Mouse (Mus musculus) thymus, adult 2 months (tissue): Measurements from ENCODE around the gene Igsf9b. TPM values are rescaled to one million over a fixed set of nuclear protein-coding genes. Genes with fewer than 3 reads are reported as not detected.

Experiments used
- DNase-seq: peaks from one replicate; pipeline ENCODE4 v3.0.0; 2021
- H3K27ac ChIP-seq: fragments of 200-500 bp; 2 replicates; pipeline ENCODE4 v1.5.1; 2012; ENCODE audit warnings: low read length, control low read depth; ENCODE audit not compliant: control insufficient read depth, insufficient read depth
- H3K27me3 ChIP-seq: fragments of 200-500 bp; 2 replicates; pipeline ENCODE4 v1.6.1; 2012; ENCODE audit warnings: mild to moderate bottlenecking, low read length, moderate library complexity, mixed read lengths; ENCODE audit not compliant: control insufficient read depth, insufficient read depth
- H3K36me3 ChIP-seq: fragments of 200-500 bp; 2 replicates; pipeline ENCODE4 v1.6.1; 2012; ENCODE audit warnings: mild to moderate bottlenecking, low read length, moderate library complexity; ENCODE audit not compliant: control insufficient read depth, insufficient read depth
- H3K4me1 ChIP-seq: fragments of 200-500 bp; replicated peaks from 2 replicates; pipeline ENCODE4 v1.6.1; 2012; ENCODE audit warnings: low read length; ENCODE audit not compliant: control insufficient read depth, insufficient read depth
- H3K4me3 ChIP-seq: fragments of 200-500 bp; 2 replicates; pipeline ENCODE4 v1.5.1; 2012; ENCODE audit warnings: mild to moderate bottlenecking, low read length, control low read depth, moderate library complexity; ENCODE audit not compliant: control insufficient read depth, insufficient read depth
- CTCF ChIP-seq: fragments of 200-500 bp; IDR thresholded peaks from 2 replicates; pipeline ENCODE4 v1.5.1; 2012; ENCODE audit warnings: mild to moderate bottlenecking, control low read depth, low read length, moderate library complexity, borderline replicate concordance; ENCODE audit not compliant: control insufficient read depth, poor library complexity, insufficient read depth; ENCODE audit errors: extremely low read depth
- POLR2A ChIP-seq: fragments of 200-500 bp; IDR thresholded peaks from 2 replicates; pipeline ENCODE4 v1.6.1; 2012; ENCODE audit warnings: mild to moderate bottlenecking, low read length, control low read depth, moderate library complexity; ENCODE audit not compliant: control insufficient read depth, poor library complexity, insufficient read depth; ENCODE audit errors: extremely low read depth
- WGBS: fragments of 180-500 bp; shearing (Covaris S2); methylation state at CpG from one replicate; pipeline ENCODE4 v1.1.7; 2018; 5-methylcytosine and 5-hydroxymethylcytosine counted together
- polyA plus RNA-seq: library from polyadenylated mRNA; depleted of rRNA; stranded (reverse); fragments of >200 nt; gene quantifications from 2 replicates; pipeline ENCODE4 v1.2.3, GENCODE M21; 2012; rRNA removed

Igsf9b gene
- 0.87 and 1.0 TPM in 2 replicates for polyA plus RNA-seq

- WGBS: 3% methylated on average over 40 of the region's 40 CpGs
These were observed at the start of gene Igsf9b for GRCm38 (mm10) chr9:27298411-27299285. Gene Igsf9b (plus strand): TSS chr9:27299204.

GRCm38 (mm10) chr9:27252034-27252714, 46.8 kb upstream of the Igsf9b start:
- no peak for TF ChIP-seq CTCF
- no peak for TF ChIP-seq POLR2A
- Histone ChIP-seq H3K27ac (no peak overlapping the region), H3K36me3 (no peaks in the 10 kb centered on the region), H3K27me3 (no peaks in the 10 kb centered on the region), H3K4me3 (no peak overlapping the region), H3K4me1 (no peaks in the 10 kb centered on the region)
- 78% methylated on average over 7 of the region's 7 CpGs for WGBS
- DNase-seq: no peak

More at GRCm38 (mm10) chr9:27298411-27299285, at the start of gene Igsf9b:
- H3K36me3 ChIP-seq: no peaks in the 10 kb centered on the region
- TF ChIP-seq POLR2A: no peak
- TF ChIP-seq CTCF: no peak
- DNase-seq: peak; percentile 10
- peak within 1 kb of the TSS; percentile 11; the same call in 1 of the 2 replicates for H3K4me3 ChIP-seq
- H3K27ac ChIP-seq: no peak within 1 kb of the TSS
- H3K27me3 ChIP-seq: peaks cover 4% of the 10 kb centered on the region; the same call in 1 of the 2 replicates
- H3K4me1 ChIP-seq: no peaks in the 10 kb centered on the region

DNA sequence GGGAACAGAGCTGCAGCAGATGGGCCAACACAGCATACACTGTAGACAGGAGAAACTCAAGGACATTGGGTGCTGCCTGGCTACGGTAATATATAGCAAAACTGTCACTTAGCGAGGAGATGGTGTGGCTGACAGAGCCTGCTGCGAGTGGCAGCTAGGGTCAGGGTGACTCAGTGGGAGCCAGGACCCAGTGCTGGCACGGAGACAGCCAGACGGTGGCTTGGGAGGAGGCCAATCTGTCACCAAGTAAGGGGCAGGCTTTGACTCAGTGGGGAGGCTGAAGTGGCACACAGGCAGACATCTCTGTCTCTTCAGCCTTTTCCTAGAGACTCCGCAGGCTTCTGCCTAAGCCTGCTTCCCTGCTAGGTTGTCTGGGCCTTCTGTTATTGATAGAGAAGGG, 42.5 kb upstream of the Igsf9b start:
- TF ChIP-seq CTCF: no peak
- TF ChIP-seq POLR2A: no peak
- Histone ChIP-seq H3K36me3 (no peaks in the 10 kb centered on the region), H3K4me1 (no peaks in the 10 kb centered on the region), H3K27me3 (no peaks in the 10 kb centered on the region), H3K27ac (no peak overlapping the region), H3K4me3 (no peak overlapping the region)
- 82% methylated on average over 6 of the region's 6 CpGs for WGBS
- no peak for DNase-seq

DNA sequence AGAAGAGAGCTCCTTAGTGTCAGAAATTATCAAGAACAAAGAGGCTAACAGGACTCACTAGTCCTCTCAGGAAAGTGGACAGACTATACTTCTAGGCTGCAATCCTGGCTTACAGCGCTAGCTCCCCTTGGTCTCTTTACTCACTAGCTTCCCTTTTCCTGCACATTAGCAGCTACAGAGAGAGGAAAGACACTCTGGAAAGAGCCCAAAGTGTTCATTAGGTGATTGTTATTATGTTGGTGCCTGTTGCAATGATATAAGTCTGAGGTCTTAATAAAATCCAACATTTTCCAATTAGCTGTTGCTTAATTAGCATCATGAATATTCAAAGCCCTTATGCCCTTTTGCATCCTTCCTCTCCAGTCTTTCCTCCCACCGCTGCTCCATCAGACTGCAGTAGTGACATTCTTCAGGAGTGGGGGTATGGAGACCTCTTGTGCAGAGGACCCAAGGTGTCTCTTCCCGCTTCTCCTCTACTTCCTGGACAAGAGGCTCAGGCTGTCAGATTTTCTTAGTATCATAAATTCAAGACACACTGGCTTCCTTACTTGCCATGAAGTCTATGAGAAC, 38.5 kb upstream of the Igsf9b start:
- Histone ChIP-seq H3K36me3 (no peaks in the 10 kb centered on the region), H3K27ac (no peak overlapping the region), H3K4me3 (no peak overlapping the region), H3K27me3 (no peaks in the 10 kb centered on the region), H3K4me1 (no peaks in the 10 kb centered on the region)
- TF ChIP-seq CTCF (no peak), POLR2A (no peak)
- no peak for DNase-seq
- 80% methylated on average over 3 of the region's 3 CpGs for WGBS

- no peak overlapping the region for H3K4me3 ChIP-seq
- no peak for DNase-seq
- H3K27ac ChIP-seq: no peak overlapping the region
- WGBS: 88% methylated on average over 2 of the region's 2 CpGs
- H3K27me3 ChIP-seq: no peaks in the 10 kb centered on the region
- H3K36me3 ChIP-seq: no peaks in the 10 kb centered on the region
- TF ChIP-seq CTCF: no peak
- TF ChIP-seq POLR2A: no peak
- H3K4me1 ChIP-seq: no peaks in the 10 kb centered on the region
These were observed 37.1 kb upstream of the Igsf9b start for GRCm38 (mm10) chr9:27261905-27262304.

DNA sequence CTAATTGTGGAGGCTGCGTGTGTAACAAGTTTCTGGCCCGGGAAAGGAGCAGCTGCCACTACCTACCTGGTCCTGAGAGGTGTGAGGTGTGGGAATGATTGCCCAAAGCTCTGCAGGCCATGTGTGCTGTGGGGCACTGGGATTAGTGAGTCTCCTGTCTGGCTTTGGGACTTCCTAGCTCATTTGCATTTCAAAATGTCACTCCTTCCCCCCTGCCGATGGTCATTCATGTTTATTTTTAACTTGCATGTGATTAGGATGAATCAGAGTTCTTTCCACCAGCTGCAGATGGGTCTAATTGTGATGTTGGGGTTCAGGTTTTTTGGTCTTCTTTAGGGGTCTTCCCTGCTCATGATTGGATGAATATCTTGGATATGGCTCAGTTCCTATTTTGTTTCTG, 34.0 kb upstream of the Igsf9b start:
- no peaks in the 10 kb centered on the region for H3K4me1 ChIP-seq
- no peak overlapping the region for H3K4me3 ChIP-seq
- no peak for DNase-seq
- WGBS: 70% methylated on average over 3 of the region's 3 CpGs
- no peak for TF ChIP-seq CTCF
- no peak for TF ChIP-seq POLR2A
- no peaks in the 10 kb centered on the region for H3K27me3 ChIP-seq
- no peaks in the 10 kb centered on the region for H3K36me3 ChIP-seq
- H3K27ac ChIP-seq: no peak overlapping the region
